Mouse (Mus musculus): Measurements from ENCODE around the gene Syce2. TPM values are rescaled to one million over a fixed set of nuclear protein-coding genes. Genes with fewer than 3 reads are reported as not detected.

Gene Syce2
- total RNA-seq (2012; rRNA removed): not detected in 2 replicates
- total RNA-seq (2014; rRNA removed): not detected in 2 replicates
- 0.54 TPM in 1 of 2 replicates, not detected in the other for polyA plus RNA-seq (2012; ENCODE audit: insufficient read length, low read depth)

GRCm38 (mm10) chr8:84871376-84872308 is at the start of gene Syce2:
Gene Syce2, plus strand, starts transcription at chr8:84872111.
- in situ Hi-C loops (cut with MboI; ENCODE audit: low pct_ligation_motif_present, low pct_unique_long_range_greater_than_20kb, low sequenced_read_pairs) (no loop called here), dilution Hi-C loops (cut with MboI; ENCODE audit: extremely low pct_ligation_motif_present, extremely low pct_unique_long_range_greater_than_20kb, low sequenced_read_pairs) (no loop called here)
- TF ChIP-seq MXI1 (IDR thresholded peaks at IDR 0.05; ENCODE audit: low read depth, low read length): no peak
- no peak for TF ChIP-seq JUN (IDR thresholded peaks at IDR 0.05; ENCODE audit: insufficient read depth, low read depth, low read length)
- peak in 1 of 2 experiments; percentile 41; a peak in 2 of 4 replicates for TF ChIP-seq CTCF (conservative IDR thresholded peaks at IDR 0.05 in 1 of 2, IDR thresholded peaks at IDR 0.05 in 1 of 2; ENCODE audit: low read depth in 2 of 2, low read length in 2 of 2)
- TF ChIP-seq RAD21 (IDR thresholded peaks at IDR 0.05; ENCODE audit: low read depth, low read length): peak; percentile 21
- Histone ChIP-seq H3K4me2 (ENCODE audit: insufficient read depth, low read depth, poor library complexity, severe bottlenecking) (no peak within 1 kb of the TSS), H3K4me1 (ENCODE audit: control insufficient read depth in 1 of 2, insufficient read depth in 2 of 2) (no peaks in the 10 kb centered on the region), H3K9me3 (replicated peaks; ENCODE audit: low read length) (no peaks in the 10 kb centered on the region), H3K4me3 (replicated peaks in 1 of 3; ENCODE audit: low read depth in 2 of 3, low read length in 2 of 3, poor library complexity in 1 of 3) (no peak within 1 kb of the TSS), H3K36me3 (replicated peaks in 1 of 2; ENCODE audit: control insufficient read depth in 1 of 2, insufficient read depth in 1 of 2, low read length in 1 of 2) (peaks cover 31 to 75% of the 10 kb centered on the region in 2 experiments), H3K27ac (ENCODE audit: insufficient read depth, low read depth) (no peak within 1 kb of the TSS), H3K27me3 (replicated peaks) (no peaks in the 10 kb centered on the region), H3K9ac (ENCODE audit: insufficient read depth, low read depth) (no peak within 1 kb of the TSS), H3K79me2 (replicated peaks; ENCODE audit: control insufficient read depth, extremely low read depth, insufficient read depth, poor library complexity, severe bottlenecking) (no peaks in the 10 kb centered on the region)
- peak; percentile 19 for DNase-seq (ENCODE audit: extremely low read depth)

- Histone ChIP-seq H3K27me3 (replicated peaks) (no peaks in the 10 kb centered on the region), H3K79me2 (replicated peaks; ENCODE audit: control insufficient read depth, extremely low read depth, insufficient read depth, poor library complexity, severe bottlenecking) (no peaks in the 10 kb centered on the region), H3K9ac (ENCODE audit: insufficient read depth, low read depth) (no peak within 1 kb of the TSS), H3K4me3 (replicated peaks in 1 of 3; ENCODE audit: low read depth in 2 of 3, low read length in 2 of 3, poor library complexity in 1 of 3) (no peak within 1 kb of the TSS), H3K9me3 (replicated peaks; ENCODE audit: low read length) (no peaks in the 10 kb centered on the region), H3K4me1 (ENCODE audit: control insufficient read depth in 1 of 2, insufficient read depth in 2 of 2) (peaks cover 6 to 20% of the 10 kb centered on the region in 2 experiments), H3K4me2 (ENCODE audit: insufficient read depth, low read depth, poor library complexity, severe bottlenecking) (no peak within 1 kb of the TSS), H3K27ac (ENCODE audit: insufficient read depth, low read depth) (no peak within 1 kb of the TSS), H3K36me3 (replicated peaks in 1 of 2; ENCODE audit: control insufficient read depth in 1 of 2, insufficient read depth in 1 of 2, low read length in 1 of 2) (no peaks in the 10 kb centered on the region)
- in situ Hi-C loops (cut with MboI; ENCODE audit: low pct_ligation_motif_present, low pct_unique_long_range_greater_than_20kb, low sequenced_read_pairs) (no loop called here), dilution Hi-C loops (cut with MboI; ENCODE audit: extremely low pct_ligation_motif_present, extremely low pct_unique_long_range_greater_than_20kb, low sequenced_read_pairs) (no loop called here)
- TF ChIP-seq NELFE (IDR thresholded peaks at IDR 0.05; ENCODE audit: low read depth, low read length): no peak
- no peak for TF ChIP-seq EP300 (IDR thresholded peaks at IDR 0.05; ENCODE audit: low read length)
- no peak for TF ChIP-seq HCFC1 (IDR thresholded peaks at IDR 0.05; ENCODE audit: low read depth, low read length)
- TF ChIP-seq RCOR1 (conservative IDR thresholded peaks at IDR 0.05; ENCODE audit: low read depth, low read length): no peak
- no peak for TF ChIP-seq ZNF384 (IDR thresholded peaks at IDR 0.05; ENCODE audit: low read depth, low read length)
- no peak for DNase-seq (ENCODE audit: extremely low read depth)
These were observed 49.2 kb upstream of the Syce2 start, which contains the start of gene Dand5 for GRCm38 (mm10) chr8:84822723-84823122. Gene Dand5, minus strand, starts transcription at chr8:84822823.

GRCm38 (mm10) chr8:84823653-84824052 is 48.3 kb upstream of the Syce2 start:
- in situ Hi-C loops (cut with MboI; ENCODE audit: low pct_ligation_motif_present, low pct_unique_long_range_greater_than_20kb, low sequenced_read_pairs) (no loop called here), dilution Hi-C loops (cut with MboI; ENCODE audit: extremely low pct_ligation_motif_present, extremely low pct_unique_long_range_greater_than_20kb, low sequenced_read_pairs) (no loop called here)
- peak; percentile 69 for DNase-seq (ENCODE audit: extremely low read depth)
- Histone ChIP-seq H3K27me3 (replicated peaks) (no peaks in the 10 kb centered on the region), H3K9ac (ENCODE audit: insufficient read depth, low read depth) (no peak overlapping the region), H3K4me2 (ENCODE audit: insufficient read depth, low read depth, poor library complexity, severe bottlenecking) (no peak overlapping the region), H3K4me3 (replicated peaks in 1 of 3; ENCODE audit: low read depth in 2 of 3, low read length in 2 of 3, poor library complexity in 1 of 3) (no peak overlapping the region), H3K4me1 (ENCODE audit: control insufficient read depth in 1 of 2, insufficient read depth in 2 of 2) (peaks cover 6 to 20% of the 10 kb centered on the region in 2 experiments), H3K27ac (ENCODE audit: insufficient read depth, low read depth) (no peak overlapping the region), H3K36me3 (replicated peaks in 1 of 2; ENCODE audit: control insufficient read depth in 1 of 2, insufficient read depth in 1 of 2, low read length in 1 of 2) (no peaks in the 10 kb centered on the region), H3K9me3 (replicated peaks; ENCODE audit: low read length) (no peaks in the 10 kb centered on the region), H3K79me2 (replicated peaks; ENCODE audit: control insufficient read depth, extremely low read depth, insufficient read depth, poor library complexity, severe bottlenecking) (no peaks in the 10 kb centered on the region)
- TF ChIP-seq RAD21 (IDR thresholded peaks at IDR 0.05; ENCODE audit: low read depth, low read length) (peak; percentile 66), USF1 (IDR thresholded peaks at IDR 0.05; ENCODE audit: low read depth, low read length) (no peak), TCF12 (IDR thresholded peaks at IDR 0.05; ENCODE audit: low read depth, low read length) (0 out of 2 replicates have a peak, but pooled peaks have one; percentile 36), E2F4 (IDR thresholded peaks at IDR 0.05; ENCODE audit: insufficient replicate concordance, low read depth, low read length) (no peak), CTCF (conservative IDR thresholded peaks at IDR 0.05 in 1 of 2, IDR thresholded peaks at IDR 0.05 in 1 of 2; ENCODE audit: low read depth in 2 of 2, low read length in 2 of 2) (peak; percentile 55 to 88; a peak in 3 of 4 replicates), MAX (IDR thresholded peaks at IDR 0.05; ENCODE audit: low read length) (no peak), NELFE (IDR thresholded peaks at IDR 0.05; ENCODE audit: low read depth, low read length) (peak; percentile 12; the same call in 1 of the 2 replicates), BHLHE40 (IDR thresholded peaks at IDR 0.05; ENCODE audit: low read depth, low read length) (peak; percentile 45), MYC (IDR thresholded peaks at IDR 0.05; ENCODE audit: low read depth, low read length) (peak; percentile 43; the same call in 1 of the 2 replicates), SMC3 (IDR thresholded peaks at IDR 0.05; ENCODE audit: low read depth, low read length) (peak; percentile 57), NRF1 (IDR thresholded peaks at IDR 0.05; ENCODE audit: low read depth, low read length) (0 out of 2 replicates have a peak, but pooled peaks have one; percentile 17)

All from CH12.LX (cell line).